Mouse (Mus musculus): ENCODE results near the gene Atg7.
"Not testable (repeated sequence)": the region's sequence is repeated elsewhere in the genome, so short reads cannot be mapped to it uniquely, and the experiment has no call there.

Atg7 gene

GRCm38 (mm10) chr6:114886504-114887361 lies 243.8 kb downstream of the Atg7 start:
- no peak for DNase-seq

GRCm38 (mm10) chr6:114888922-114889321 lies 246.0 kb downstream of the Atg7 start:
- no peak for DNase-seq

GRCm38 (mm10) chr6:114889971-114890370 lies 247.1 kb downstream of the Atg7 start:
- not testable (repeated sequence) for DNase-seq

- DNase-seq = no peak
These were observed 247.7 kb downstream of the Atg7 start for GRCm38 (mm10) chr6:114890411-114891115.

GRCm38 (mm10) chr6:114891272-114891671 lies 248.4 kb downstream of the Atg7 start:
- no peak for DNase-seq

GRCm38 (mm10) chr6:114891771-114892170 lies 248.9 kb downstream of the Atg7 start:
- no peak for DNase-seq

- peak in 1 of 2 experiments; percentile 36 for DNase-seq
These were observed 249.5 kb downstream of the Atg7 start for GRCm38 (mm10) chr6:114892363-114892762.

GRCm38 (mm10) chr6:114893427-114894209 lies 250.7 kb downstream of the Atg7 start:
- peak; percentile 64 to 71 for DNase-seq

- DNase-seq = peak; percentile 52 to 60
These were observed 251.7 kb downstream of the Atg7 start for GRCm38 (mm10) chr6:114894548-114895106.

GRCm38 (mm10) chr6:114895191-114895590 lies 252.3 kb downstream of the Atg7 start:
- no peak for DNase-seq

GRCm38 (mm10) chr6:114896281-114896680 lies 253.4 kb downstream of the Atg7 start:
- no peak for DNase-seq

GRCm38 (mm10) chr6:114898949-114899348 lies 256.1 kb downstream of the Atg7 start:
- DNase-seq = no peak

GRCm38 (mm10) chr6:114899652-114900051 lies 256.8 kb downstream of the Atg7 start:
- DNase-seq = no peak

GRCm38 (mm10) chr6:114900194-114900593 lies 257.3 kb downstream of the Atg7 start:
- DNase-seq = no peak

GRCm38 (mm10) chr6:114901321-114901824 lies 258.5 kb downstream of the Atg7 start:
- no peak for DNase-seq

GRCm38 (mm10) chr6:114901921-114902320 lies 259.0 kb downstream of the Atg7 start:
- no peak for DNase-seq

- DNase-seq = no peak
These were observed 261.3 kb downstream of the Atg7 start for GRCm38 (mm10) chr6:114904233-114904632.

- DNase-seq = no peak
These were observed 261.9 kb downstream of the Atg7 start for GRCm38 (mm10) chr6:114904818-114905217.

- no peak for DNase-seq
These were observed 262.5 kb downstream of the Atg7 start for GRCm38 (mm10) chr6:114905253-114906028.

GRCm38 (mm10) chr6:114906209-114906608 lies 263.3 kb downstream of the Atg7 start:
- DNase-seq = no peak

GRCm38 (mm10) chr6:114907459-114907858 lies 264.6 kb downstream of the Atg7 start:
- DNase-seq = no peak

GRCm38 (mm10) chr6:114909801-114910200 lies 266.9 kb downstream of the Atg7 start:
- DNase-seq = no peak

Measured in thymus, postnatal 36 days (tissue).